Mouse (Mus musculus): Measurements from ENCODE around the gene Entpd1.

- TF ChIP-seq POLR2A (IDR thresholded peaks at IDR 0.05; ENCODE audit: control insufficient read depth, extremely low read depth, insufficient read depth, low read length, poor library complexity) (no peak), CTCF (IDR thresholded peaks at IDR 0.05; ENCODE audit: borderline replicate concordance, control insufficient read depth, extremely low read depth, insufficient read depth, low read length, poor library complexity) (no peak)
Measured at GRCm38 (mm10) chr19:40614811-40615210, 2.6 kb downstream of the Entpd1 start.
